Mouse (Mus musculus): ENCODE results near the gene Il12b. TPM values are rescaled to one million over a fixed set of nuclear protein-coding genes. Genes with fewer than 3 reads are reported as not detected.

Il12b gene
- total and polyA plus RNA-seq, 3 experiments, result not detected

GRCm38 (mm10) chr11:44387031-44387430 lies 12.8 kb upstream of the Il12b start:
- Histone ChIP-seq H3K27ac (ENCODE audit: control insufficient read depth, low read depth, low read length) (no peak overlapping the region), H3K79me2 (ENCODE audit: control insufficient read depth, insufficient read depth, low read length, poor library complexity) (no peaks in the 10 kb centered on the region), H3K9ac (ENCODE audit: control insufficient read depth, low read depth, low read length, poor library complexity, severe bottlenecking) (no peak overlapping the region), H3K27me3 (ENCODE audit: control insufficient read depth in 1 of 2, insufficient read depth in 2 of 2, low read length in 2 of 2) (peaks cover 7 to 9% of the 10 kb centered on the region in 2 experiments), H3K4me1 (ENCODE audit: control insufficient read depth in 1 of 2, insufficient read depth in 2 of 2, low read length in 2 of 2) (no peaks in the 10 kb centered on the region), H3K9me3 (replicated peaks; ENCODE audit: insufficient read depth, low read length) (no peaks in the 10 kb centered on the region), H3K4me3 (ENCODE audit: control insufficient read depth in 1 of 2, insufficient read depth in 1 of 2, low read depth in 2 of 2, low read length in 2 of 2) (no peak overlapping the region), H3K36me3 (ENCODE audit: control insufficient read depth in 1 of 2, insufficient read depth in 2 of 2, low read length in 2 of 2) (no peaks in the 10 kb centered on the region)
- no peak for DNase-seq (ENCODE audit: low read depth, low spot score)
- no peak for TF ChIP-seq USF1 (IDR thresholded peaks at IDR 0.05; ENCODE audit: low read depth, low read length)
- no peak for TF ChIP-seq BHLHE40 (IDR thresholded peaks at IDR 0.05; ENCODE audit: borderline replicate concordance, low read depth, low read length)
- no peak for TF ChIP-seq GABPA (IDR thresholded peaks at IDR 0.05; ENCODE audit: low read depth, low read length)
- no peak for TF ChIP-seq MEF2A (IDR thresholded peaks at IDR 0.05; ENCODE audit: extremely low read depth, insufficient replicate concordance, low read depth, low read length, poor library complexity, severe bottlenecking)
- TF ChIP-seq RAD21 (IDR thresholded peaks at IDR 0.05; ENCODE audit: low read depth, low read length), result no peak
- no peak for TF ChIP-seq POLR2A (IDR thresholded peaks at IDR 0.05; ENCODE audit: control insufficient read depth in 1 of 2, insufficient read depth in 1 of 2, low read depth in 1 of 2, low read length in 2 of 2, poor library complexity in 1 of 2)
- TF ChIP-seq TAL1 (IDR thresholded peaks at IDR 0.05; ENCODE audit: low read length), result no peak
- TF ChIP-seq NRF1 (IDR thresholded peaks at IDR 0.05; ENCODE audit: insufficient read depth, low read depth, low read length, poor library complexity, severe bottlenecking), result no peak
- TF ChIP-seq SMC3 (IDR thresholded peaks at IDR 0.05; ENCODE audit: low read depth, low read length), result no peak

DNA sequence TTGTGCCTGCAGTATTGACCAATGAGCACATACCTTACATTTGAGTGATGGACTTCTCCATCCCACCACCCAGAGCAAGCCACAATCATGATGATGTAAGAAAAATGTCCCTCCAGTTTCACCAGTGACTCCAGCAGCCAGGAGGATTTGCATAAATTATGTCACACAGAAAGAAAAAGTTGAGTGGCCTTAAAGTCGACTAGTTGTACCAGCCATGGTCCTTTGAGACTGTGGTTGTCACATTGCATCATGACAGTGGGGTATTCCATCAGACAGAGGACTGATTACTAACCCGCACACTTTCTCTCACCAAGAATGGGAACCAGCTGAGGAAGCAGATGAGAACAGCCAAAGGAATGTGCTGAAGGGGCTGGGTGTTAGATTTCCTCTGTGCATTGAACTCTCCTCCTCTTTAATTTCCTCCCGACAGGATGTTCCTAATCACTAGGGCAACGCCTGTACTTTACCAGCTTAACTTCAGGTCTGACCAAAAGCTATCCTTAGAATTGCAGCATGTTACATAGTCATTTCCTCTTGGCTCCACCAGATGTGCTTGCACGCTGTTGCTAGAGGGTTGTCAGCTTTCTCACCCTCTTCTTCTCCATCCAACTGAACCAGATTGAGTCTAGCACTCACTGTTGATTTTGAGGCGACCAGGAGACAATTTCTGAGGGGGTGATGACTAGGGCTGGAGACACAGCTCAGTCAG lies 9.7 kb upstream of the Il12b start:
- peaks cover 9 to 12% of the 10 kb centered on the region in 2 experiments; a peak in 3 of 4 replicates for H3K27me3 ChIP-seq (ENCODE audit: control insufficient read depth in 1 of 2, insufficient read depth in 2 of 2, low read length in 2 of 2)
- no peak overlapping the region for H3K4me3 ChIP-seq (ENCODE audit: control insufficient read depth in 1 of 2, insufficient read depth in 1 of 2, low read depth in 2 of 2, low read length in 2 of 2)
- no peaks in the 10 kb centered on the region for H3K36me3 ChIP-seq (ENCODE audit: control insufficient read depth in 1 of 2, insufficient read depth in 2 of 2, low read length in 2 of 2)
- no peaks in the 10 kb centered on the region for H3K9me3 ChIP-seq (replicated peaks; ENCODE audit: insufficient read depth, low read length)
- no peak overlapping the region for H3K9ac ChIP-seq (ENCODE audit: control insufficient read depth, low read depth, low read length, poor library complexity, severe bottlenecking)
- H3K79me2 ChIP-seq (ENCODE audit: control insufficient read depth, insufficient read depth, low read length, poor library complexity), result no peaks in the 10 kb centered on the region
- H3K4me1 ChIP-seq (ENCODE audit: control insufficient read depth in 1 of 2, insufficient read depth in 2 of 2, low read length in 2 of 2), result no peaks in the 10 kb centered on the region
- no peak for DNase-seq (ENCODE audit: low read depth, low spot score)
- TF ChIP-seq MAX (IDR thresholded peaks at IDR 0.05; ENCODE audit: low read length) (no peak), TCF12 (IDR thresholded peaks at IDR 0.05; ENCODE audit: low read depth, low read length) (no peak), USF2 (IDR thresholded peaks at IDR 0.05; ENCODE audit: borderline replicate concordance in 1 of 2, insufficient read depth in 1 of 2, low read depth in 1 of 2, low read length in 2 of 2) (no peak), ELF1 (IDR thresholded peaks at IDR 0.05; ENCODE audit: low read depth, low read length) (no peak), CHD2 (IDR thresholded peaks at IDR 0.05; ENCODE audit: low read length) (no peak), NELFE (IDR thresholded peaks at IDR 0.05; ENCODE audit: low read depth, low read length) (no peak)
- no peak overlapping the region for H3K27ac ChIP-seq (ENCODE audit: control insufficient read depth, low read depth, low read length)

Measured in MEL (cell line).